Mouse (Mus musculus): Measurements from ENCODE around the gene Aqp5.

Gene Aqp5
- long read RNA-seq, experiment 1, partial matches to known transcripts: 0 of 1 reads
- long read RNA-seq, experiment 1, other reads (novel, unspliced or antisense): 0 of 1 reads
- long read RNA-seq, experiment 2, partial matches to known transcripts: 0 of 1 reads
- long read RNA-seq, experiment 2, other reads (novel, unspliced or antisense): 0 of 1 reads

GRCm38 (mm10) chr15:99590429-99591084 lies at the start of gene Aqp5:
Aqp5 (plus strand) TSS chr15:99590782.
- intact Hi-C loops (cut with DNase I): loop anchor here (10.0 kb wide), 1 partner anchor 314 kb away; no protein-coding TSS in a partner anchor

GRCm38 (mm10) chr15:99544047-99544446 lies 46.5 kb upstream of the Aqp5 start:
- intact Hi-C loops (cut with DNase I): no loop called here

GRCm38 (mm10) chr15:99546596-99546995 lies 44.0 kb upstream of the Aqp5 start:
- intact Hi-C loops (cut with DNase I): no loop called here

- intact Hi-C loops (cut with DNase I): no loop called here
Observed at GRCm38 (mm10) chr15:99547732-99548131, 42.9 kb upstream of the Aqp5 start.

- intact Hi-C loops (cut with DNase I): no loop called here
Observed at GRCm38 (mm10) chr15:99549901-99550300, 40.7 kb upstream of the Aqp5 start.

- intact Hi-C loops (cut with DNase I): no loop called here
Observed at GRCm38 (mm10) chr15:99553767-99554166, 36.8 kb upstream of the Aqp5 start.

GRCm38 (mm10) chr15:99558947-99559346 lies 31.6 kb upstream of the Aqp5 start:
- intact Hi-C loops (cut with DNase I): no loop called here

- intact Hi-C loops (cut with DNase I): no loop called here
Observed at GRCm38 (mm10) chr15:99560246-99560645, 30.3 kb upstream of the Aqp5 start.

- intact Hi-C loops (cut with DNase I): no loop called here
Observed at GRCm38 (mm10) chr15:99567371-99567770, 23.2 kb upstream of the Aqp5 start.

- intact Hi-C loops (cut with DNase I): no loop called here
Observed at GRCm38 (mm10) chr15:99568682-99569081, 21.9 kb upstream of the Aqp5 start.

- intact Hi-C loops (cut with DNase I): no loop called here
Observed at GRCm38 (mm10) chr15:99569123-99569522, 21.5 kb upstream of the Aqp5 start.

GRCm38 (mm10) chr15:99578802-99579485 lies 11.6 kb upstream of the Aqp5 start, which contains the start of gene Aqp2:
Aqp2 (plus strand) TSS chr15:99579055.
- intact Hi-C loops (cut with DNase I): no loop called here

GRCm38 (mm10) chr15:99583463-99584344 lies 6.9 kb upstream of the Aqp5 start:
- intact Hi-C loops (cut with DNase I): no loop called here

- intact Hi-C loops (cut with DNase I): no loop called here
Observed at GRCm38 (mm10) chr15:99584407-99585202, 6.0 kb upstream of the Aqp5 start.

- intact Hi-C loops (cut with DNase I): no loop called here
Observed at GRCm38 (mm10) chr15:99585741-99586140, 4.8 kb upstream of the Aqp5 start.

GRCm38 (mm10) chr15:99586525-99586924 lies 4.1 kb upstream of the Aqp5 start:
- intact Hi-C loops (cut with DNase I): no loop called here

GRCm38 (mm10) chr15:99589237-99589636 lies 1.3 kb upstream of the Aqp5 start:
- intact Hi-C loops (cut with DNase I): no loop called here

GRCm38 (mm10) chr15:99589704-99590103 lies 878 bp upstream of the Aqp5 start:
- intact Hi-C loops (cut with DNase I): loop anchor here (10.0 kb wide), 1 partner anchor 315 kb away; no protein-coding TSS in a partner anchor

GRCm38 (mm10) chr15:99592177-99592576 lies 1.6 kb downstream of the Aqp5 start:
- intact Hi-C loops (cut with DNase I): loop anchor here (10.0 kb wide), 1 partner anchor 313 kb away; no protein-coding TSS in a partner anchor

GRCm38 (mm10) chr15:99592877-99593276 lies 2.3 kb downstream of the Aqp5 start:
- intact Hi-C loops (cut with DNase I): loop anchor here (10.0 kb wide), 1 partner anchor 312 kb away; no protein-coding TSS in a partner anchor

All from adrenal gland (tissue).